Mouse (Mus musculus) erythroblast, embryonic 14.5 days (primary cell): ENCODE measurements around the gene Ybx3.

Source experiments
- GATA1 ChIP-seq: IDR thresholded peaks from 2 replicates; pipeline ENCODE4 v1.6.1; 2012; ENCODE audit warnings: low read length, inconsistent platforms, mixed read lengths
- TAL1 ChIP-seq: IDR thresholded peaks from 3 replicates; pipeline ENCODE4 v1.6.1; 2012; ENCODE audit warnings: low read length, inconsistent platforms, mixed read lengths

GRCm38 (mm10) chr6:131383713-131384330 lies 4.5 kb downstream of the Ybx3 start:
- no peak for TF ChIP-seq TAL1
- 0 out of 2 replicates have a peak, but pooled peaks have one; percentile 11 for TF ChIP-seq GATA1
